Mouse (Mus musculus) left cerebral cortex, postnatal 4 days (tissue): Measurements from ENCODE around the gene Ccdc85b. TPM values are rescaled to one million over a fixed set of nuclear protein-coding genes. Genes with fewer than 3 reads are reported as not detected.

Experiments
- DNase-seq: peaks from one replicate; pipeline ENCODE4 v3.0.0-alpha.2; 2022
- intact Hi-C: fragments of 180-260 bp; cut with DNase I; formaldehyde crosslinking; loops from one replicate; pipeline ENCODE4 v1.15.1; 2025
- total RNA-seq, 2 experiments: library from RNA; stranded (reverse); gene quantifications; 2 replicates each; pipeline ENCODE4 v1.2.3; 2021

The Ccdc85b gene
- total RNA-seq, 2 experiments from 2014 or later, result 20.8 to 21.6 TPM

DNA sequence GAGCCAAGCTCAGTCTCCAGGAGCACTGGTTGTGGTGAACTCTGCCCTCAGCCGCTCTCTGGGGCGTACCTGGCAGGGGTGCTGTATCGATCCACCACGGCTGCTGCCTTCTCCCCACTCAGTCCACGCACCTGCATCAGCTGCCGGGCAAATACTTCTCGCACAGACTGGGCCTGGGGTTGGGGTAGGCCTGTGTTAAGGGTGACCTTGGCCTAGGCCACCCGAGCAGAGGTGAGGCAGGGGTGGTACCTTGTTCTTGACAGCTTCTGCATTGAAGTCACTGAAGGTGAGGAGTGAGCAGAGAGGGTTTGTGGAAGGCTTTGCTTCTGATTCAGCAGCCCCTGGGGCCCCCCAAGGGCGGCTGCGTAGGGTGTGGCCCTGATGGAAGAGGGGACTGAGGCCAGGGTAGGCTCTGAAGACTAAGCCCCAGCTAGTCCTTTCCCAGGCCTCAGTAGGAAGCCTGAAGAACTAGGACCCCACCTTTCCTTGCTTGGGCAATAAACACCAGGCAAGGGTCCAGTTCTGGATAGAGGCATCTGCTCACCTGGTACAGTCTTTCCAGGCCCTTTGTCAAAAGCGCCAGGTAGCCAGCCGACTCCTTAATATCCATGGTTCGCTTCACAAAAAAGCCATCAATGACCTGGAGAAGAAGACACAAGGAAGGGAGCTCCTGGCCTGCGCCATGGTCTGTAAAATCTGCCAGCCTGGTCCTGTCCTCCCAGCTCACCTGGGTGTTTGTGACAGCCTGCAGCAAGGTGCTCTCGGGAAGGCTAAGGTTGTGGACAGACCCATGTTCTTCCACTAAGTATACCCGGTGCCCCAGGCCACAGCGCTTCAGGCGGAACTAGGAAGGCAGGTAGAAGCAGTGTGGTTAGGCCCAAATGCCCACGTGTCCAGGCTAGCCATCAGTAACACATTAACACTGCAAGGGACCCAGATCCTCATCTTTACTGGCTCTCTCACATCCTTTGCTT lies 26.0 kb upstream of the Ccdc85b start:
- DNase-seq, result no peak
- intact Hi-C loops, result no loop called here

DNA sequence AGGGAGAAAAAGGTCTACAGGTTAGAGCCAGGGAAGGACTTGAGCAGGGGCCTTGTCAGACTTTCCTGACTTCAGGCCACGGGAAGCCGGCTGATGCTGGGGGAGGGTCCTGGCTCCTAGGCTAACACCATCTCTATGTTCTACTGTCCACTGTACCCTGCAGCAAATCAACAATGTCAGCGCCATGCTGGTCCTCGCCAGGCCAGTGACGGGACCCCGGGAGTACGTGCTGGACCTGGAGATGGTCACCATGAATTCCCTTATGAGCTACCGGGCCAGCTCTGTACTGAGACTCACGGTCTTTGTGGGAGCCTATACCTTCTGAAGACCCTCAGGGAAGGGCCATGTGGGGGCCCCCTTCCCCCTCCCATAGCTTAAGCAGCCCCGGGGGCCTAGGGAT lies 23.7 kb upstream of the Ccdc85b start:
- intact Hi-C loops, result no loop called here
- DNase-seq, result no peak

- intact Hi-C loops, result no loop called here
- no peak for DNase-seq
Observed at GRCm38 (mm10) chr19:5480016-5480415, 22.3 kb upstream of the Ccdc85b start.

DNA sequence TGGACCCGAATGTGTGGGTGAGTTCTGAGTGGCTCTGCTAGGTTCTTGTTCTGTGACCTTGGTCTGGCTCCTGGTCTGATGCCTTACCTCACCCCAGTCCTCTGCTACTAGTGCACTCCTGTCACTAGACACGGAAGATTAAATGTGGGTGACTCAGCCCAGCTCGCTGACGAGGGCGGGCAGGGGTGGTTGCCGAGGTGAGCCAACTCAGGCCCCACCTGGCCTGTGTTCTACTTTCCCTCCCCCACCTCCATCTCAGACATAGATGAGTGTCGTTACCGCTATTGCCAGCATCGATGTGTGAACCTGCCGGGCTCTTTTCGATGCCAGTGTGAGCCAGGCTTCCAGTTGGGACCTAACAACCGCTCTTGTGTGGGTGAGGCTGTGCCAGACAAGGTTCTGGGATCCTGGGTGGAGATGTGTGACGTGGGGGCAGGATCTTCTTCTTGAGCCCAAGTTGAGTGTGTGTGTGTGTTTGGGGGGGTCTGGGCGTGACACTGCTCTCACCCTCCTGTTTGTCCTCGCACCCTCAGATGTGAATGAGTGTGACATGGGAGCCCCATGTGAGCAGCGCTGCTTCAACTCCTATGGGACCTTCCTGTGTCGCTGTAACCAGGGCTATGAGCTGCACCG lies 20.1 kb upstream of the Ccdc85b start:
- intact Hi-C loops, result no loop called here
- DNase-seq, result no peak

- no peak for DNase-seq
- intact Hi-C loops, result no loop called here
Observed at GRCm38 (mm10) chr19:5477004-5477667, 19.4 kb upstream of the Ccdc85b start.

- DNase-seq, result no peak
- intact Hi-C loops, result no loop called here
Observed at GRCm38 (mm10) chr19:5475069-5475714, 17.5 kb upstream of the Ccdc85b start.

DNA sequence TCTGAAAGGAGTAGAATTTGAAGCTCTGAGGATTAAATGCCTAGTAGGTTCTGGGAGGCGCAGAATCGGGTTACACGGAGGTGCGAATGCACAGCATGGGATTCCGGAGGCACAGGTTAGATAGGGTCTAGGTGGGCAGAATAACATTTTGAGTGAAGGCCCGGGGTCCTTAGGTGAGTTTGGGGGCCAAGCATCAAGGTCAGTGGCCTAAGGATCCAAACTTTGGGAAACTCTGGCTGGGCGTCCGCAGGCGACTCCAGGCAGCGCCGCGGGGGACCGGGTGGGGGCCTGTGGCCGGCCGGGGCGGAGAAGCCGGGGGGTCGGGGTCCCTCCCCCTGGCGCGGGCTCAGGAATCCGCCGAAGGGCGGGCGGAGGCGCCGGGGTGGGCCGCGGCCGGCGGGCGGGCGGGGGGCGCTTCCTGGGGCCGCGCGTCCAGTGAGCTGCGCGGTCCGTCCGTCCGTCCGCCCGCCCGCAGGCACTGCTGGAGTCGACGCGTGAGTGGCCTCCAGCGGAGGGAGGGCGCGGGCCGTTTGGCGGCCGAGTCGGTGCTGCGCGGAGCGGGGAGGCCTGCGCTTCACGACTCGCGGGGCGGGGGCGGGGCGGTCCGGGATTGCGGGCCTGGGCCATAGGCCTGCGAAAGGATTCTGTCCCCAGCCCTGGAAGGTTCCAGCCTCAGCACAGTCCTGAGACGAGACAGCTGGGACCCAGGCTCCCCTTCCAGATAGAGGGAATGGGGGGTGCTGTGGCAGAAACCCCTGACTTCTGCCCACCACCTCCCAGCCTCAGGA lies 16.8 kb upstream of the Ccdc85b start:
- DNase-seq, result peak; percentile 48
- intact Hi-C loops, result no loop called here

GRCm38 (mm10) chr19:5473720-5474119 lies 16.0 kb upstream of the Ccdc85b start, which contains the start of gene Efemp2:
TSS of gene Efemp2 (plus strand) at chr19:5473954.
- peak; percentile 80 for DNase-seq

DNA sequence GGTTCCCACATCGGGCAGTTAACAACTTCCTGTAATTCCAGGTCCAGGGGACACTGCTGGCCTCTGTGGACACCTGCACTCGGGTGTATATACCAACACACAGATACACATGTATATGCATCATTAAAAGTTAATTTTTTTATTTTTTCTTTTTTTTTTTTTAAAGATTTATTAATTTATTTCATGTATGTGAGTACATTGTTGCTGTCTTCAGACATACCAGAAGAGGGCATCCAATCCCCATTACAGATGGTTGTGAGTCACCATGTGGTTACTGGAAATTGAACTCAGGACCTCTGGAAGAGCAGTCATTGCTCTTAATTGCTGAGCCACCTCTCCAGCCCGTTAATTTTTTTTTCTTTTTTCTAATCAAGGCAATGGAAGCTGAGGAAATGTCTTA lies 15.2 kb upstream of the Ccdc85b start:
- no peak for DNase-seq
- intact Hi-C loops, result no loop called here

More at GRCm38 (mm10) chr19:5473720-5474119, 16.0 kb upstream of the Ccdc85b start, which contains the start of gene Efemp2:
- intact Hi-C loops, result no loop called here

DNA sequence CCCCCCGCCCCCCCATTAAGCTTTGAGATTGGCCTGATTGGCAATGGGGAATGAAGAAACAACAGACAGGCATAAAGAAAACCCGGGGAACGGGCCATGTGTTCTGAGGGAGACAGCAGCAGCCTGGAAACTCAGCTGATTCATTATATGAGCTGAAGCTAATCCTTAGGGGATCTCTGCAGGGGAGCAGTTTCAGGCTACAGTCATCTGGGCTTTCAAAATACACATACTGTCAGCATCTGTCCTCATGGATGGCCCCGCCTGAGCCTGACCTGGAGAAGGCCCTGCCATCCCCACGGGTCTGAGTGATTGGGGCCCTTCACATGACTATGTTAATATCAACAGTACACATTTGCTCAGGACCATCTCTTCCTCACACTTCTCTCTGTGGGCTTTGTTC lies 14.2 kb upstream of the Ccdc85b start:
- intact Hi-C loops, result no loop called here
- no peak for DNase-seq

DNA sequence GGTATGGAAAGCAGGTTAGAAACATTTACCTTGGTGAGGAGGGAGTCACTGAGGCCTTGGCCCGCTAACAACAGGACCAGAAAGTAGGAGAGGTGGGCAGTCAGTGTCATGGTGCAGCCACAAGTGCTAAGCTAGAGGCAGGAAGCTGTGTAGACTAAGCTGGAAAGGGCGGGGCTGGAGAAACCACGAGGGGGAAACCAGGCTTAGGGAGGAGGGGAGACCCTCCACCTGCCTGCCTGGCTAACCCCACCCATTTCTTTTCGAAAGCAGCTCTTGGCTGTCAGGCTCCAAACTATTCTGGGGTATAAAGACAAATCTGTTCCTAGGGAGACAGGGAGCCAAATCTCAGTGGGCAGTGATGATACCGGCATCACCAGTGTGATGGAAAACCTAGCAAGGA lies 10.7 kb upstream of the Ccdc85b start, which contains the start of gene Ctsw:
Ctsw (minus strand) TSS at position 134 of the 400 bp plus-strand sequence.
- DNase-seq, result no peak
- intact Hi-C loops, result no loop called here

- no peak for DNase-seq
- intact Hi-C loops, result no loop called here
Observed at GRCm38 (mm10) chr19:5466916-5467500, 9.3 kb upstream of the Ccdc85b start.

GRCm38 (mm10) chr19:5465037-5465436 lies 7.3 kb upstream of the Ccdc85b start:
- no peak for DNase-seq
- intact Hi-C loops, result no loop called here

GRCm38 (mm10) chr19:5463791-5464562 lies 6.3 kb upstream of the Ccdc85b start:
- DNase-seq, result peak; percentile 79
- intact Hi-C loops, result no loop called here

- intact Hi-C loops, result no loop called here
- no peak for DNase-seq
Observed at GRCm38 (mm10) chr19:5463212-5463611, 5.5 kb upstream of the Ccdc85b start.

- intact Hi-C loops, result no loop called here
- no peak for DNase-seq
Observed at GRCm38 (mm10) chr19:5461411-5461810, 3.7 kb upstream of the Ccdc85b start.

- peak; percentile 87 for DNase-seq
- intact Hi-C loops, result no loop called here
Observed at GRCm38 (mm10) chr19:5460465-5460911, 2.8 kb upstream of the Ccdc85b start, which contains the start of gene Fibp. TSS of gene Fibp (plus strand) at chr19:5460615.

DNA sequence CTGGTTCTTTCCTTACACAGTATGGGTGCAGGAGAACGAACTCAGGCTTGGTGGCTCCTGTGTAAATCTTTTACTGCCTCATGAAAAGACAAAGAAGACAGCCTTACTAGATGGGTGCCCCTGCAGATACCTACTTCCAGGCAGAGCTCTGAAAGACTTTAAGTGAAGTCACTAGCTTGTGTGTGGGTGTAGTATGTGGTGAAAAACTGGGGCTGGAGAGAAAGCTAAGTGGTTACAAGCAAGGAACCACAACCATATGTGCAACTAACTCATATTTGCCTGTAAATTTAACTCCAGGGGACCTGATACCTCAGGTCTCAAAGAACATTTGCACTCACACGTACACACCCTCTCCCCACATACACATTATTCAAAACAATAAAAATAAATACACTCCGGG lies 2.2 kb upstream of the Ccdc85b start:
- intact Hi-C loops, result no loop called here
- DNase-seq, result no peak

DNA sequence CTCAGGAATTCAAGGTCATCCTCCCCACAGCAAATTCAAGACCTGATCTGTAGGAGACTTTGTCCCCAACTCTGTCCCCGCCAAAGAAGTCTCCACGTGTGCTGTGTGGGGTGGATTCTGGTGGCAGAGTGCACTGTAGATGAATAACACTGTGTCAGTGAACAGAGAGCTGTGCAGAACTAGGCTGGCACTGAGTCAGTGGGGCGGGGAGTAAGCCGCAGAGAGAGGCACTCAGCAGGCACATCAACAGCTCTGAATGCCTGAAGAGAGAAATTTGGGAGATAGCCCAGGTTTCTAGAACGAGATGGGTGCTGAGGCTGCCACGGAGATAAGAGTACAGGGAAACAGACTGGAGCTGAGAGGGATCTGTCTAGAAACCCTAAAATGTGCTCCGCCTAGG lies 1.3 kb upstream of the Ccdc85b start:
- intact Hi-C loops, result no loop called here
- DNase-seq, result no peak
